Mouse (Mus musculus) CD8-positive naive resting alpha-beta T cell, adult 57 days (primary cell): Measurements from ENCODE around the gene Lyve1. TPM values are rescaled to one million over a fixed set of nuclear protein-coding genes. Genes with fewer than 3 reads are reported as not detected.

Experiments used
- total RNA-seq: library from RNA; stranded (reverse); gene quantifications from one replicate; pipeline ENCODE4 v1.2.4, GENCODE M21; 2023

Gene Lyve1
- total RNA-seq: not detected

DNA sequence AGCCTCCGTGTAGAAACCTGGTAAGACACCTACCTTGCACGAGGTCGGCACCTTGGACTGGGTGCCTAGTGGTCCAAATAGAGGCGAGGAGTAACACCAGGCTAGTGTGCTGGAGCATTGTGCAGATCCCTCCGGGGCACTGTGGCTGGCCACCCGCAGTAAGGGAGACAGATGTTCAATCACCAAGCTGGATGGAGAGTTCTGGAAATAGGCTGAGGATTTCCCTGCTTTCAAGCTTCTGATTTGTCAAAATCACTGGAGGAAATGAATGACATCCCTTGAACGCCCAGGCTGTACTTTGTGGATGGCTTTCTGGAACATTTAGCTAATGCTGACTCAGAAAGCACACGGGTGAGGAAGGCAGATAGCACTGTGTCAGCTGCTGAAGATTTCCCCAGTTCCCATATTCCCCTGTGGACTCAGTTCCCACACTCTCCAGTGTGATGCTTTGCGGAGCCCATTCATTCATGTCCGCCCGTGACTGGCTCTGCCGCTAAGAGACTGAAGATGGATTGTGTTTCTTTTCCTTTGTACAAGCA, at the start of gene Lyve1:
Gene Lyve1, minus strand, starts transcription at position 489 of the 539 bp plus-strand sequence.

GRCm38 (mm10) chr7:110843916-110844874, 18.8 kb downstream of the Lyve1 start, which contains the start of gene Rnf141:
TSS of gene Rnf141 (minus strand) at chr7:110844457.

Other genes with a start within 250 kb of the Lyve1 start
- gene Sbf2, start 248.3 kb downstream of the Lyve1 start, total RNA-seq: 9.0 TPM
- not detected for gene Adm, start 235.6 kb downstream of the Lyve1 start, total RNA-seq
- 9.2 TPM for gene Ampd3, start 95.0 kb downstream of the Lyve1 start, total RNA-seq
- gene Rnf141, start 18.8 kb downstream of the Lyve1 start, total RNA-seq: 20.1 TPM
- gene Mrvi1, start 119.2 kb upstream of the Lyve1 start, total RNA-seq: 2.3 TPM
- 55.6 TPM for gene Ctr9, start 165.7 kb upstream of the Lyve1 start, total RNA-seq
- 1,201 TPM for gene Eif4g2, start 219.8 kb upstream of the Lyve1 start, total RNA-seq